Comparison of ENCODE assay signal across 19 mouse cellular contexts in the genomic region with DNA sequence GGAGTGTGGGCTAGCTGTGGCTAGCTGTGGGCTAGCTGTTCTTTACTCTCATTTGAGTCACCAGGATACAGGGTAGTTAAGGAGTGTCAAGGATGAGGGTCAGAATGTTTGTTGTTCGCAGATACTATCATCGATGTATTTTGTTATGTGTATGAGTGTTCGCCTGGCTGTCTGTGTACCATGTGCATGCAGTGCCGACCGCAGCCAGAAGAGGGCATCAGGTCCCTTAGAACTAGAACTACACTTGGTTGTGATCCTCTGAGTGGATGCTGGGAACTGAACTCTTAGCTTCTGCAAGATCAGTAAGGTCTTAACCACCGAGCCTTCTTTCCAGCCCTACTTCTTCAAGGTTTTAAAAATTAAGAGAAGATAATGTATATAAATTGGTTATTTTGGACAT. TPM values are rescaled to one million over a fixed set of nuclear protein-coding genes. Genes with fewer than 3 reads are reported as not detected.
DNase-seq lines count a peak whose midpoint lies in the region; ATAC-seq and TF ChIP-seq lines count a peak whose summit lies in the region.
"Had no signal": no experiment of that assay in that cellular context is flagged by ENCODE, and none has a peak within 500 bp of the region (broad histone marks: within the 10 kb centered on the region; RNA-seq: fewer than 3 reads in every experiment).

No protein-coding gene starts in this region.

- WGBS in heart, adult 2 months = 94% methylated on average over 6 of the region's 6 CpGs
- WGBS in liver, embryonic 14.5 days (ENCODE audit: insufficient replicate concordance) = 85% methylated on average over 6 of the region's 6 CpGs
- WGBS in liver, embryonic 12.5 days (ENCODE audit: insufficient replicate concordance) = 80% methylated on average over 6 of the region's 6 CpGs

- H3K9me3 ChIP-seq in liver, embryonic 14.5 days (ENCODE audit: control insufficient read depth, low read length) = no peaks in the 10 kb centered on the region
- H3K9me3 ChIP-seq in liver, embryonic 12.5 days (replicated peaks) = no peaks in the 10 kb centered on the region
- H3K9me3 ChIP-seq in MEL (replicated peaks; ENCODE audit: insufficient read depth, low read length) = no peaks in the 10 kb centered on the region
- H3K9me3 ChIP-seq: heart, embryonic 10.5 days; neural tube, embryonic 15.5 days had no signal

- H3K4me2 ChIP-seq in liver, embryonic 14.5 days (ENCODE audit: low read depth) = no peak overlapping the region
- H3K4me2 ChIP-seq in liver, embryonic 12.5 days = no peak overlapping the region
- H3K4me2 ChIP-seq: forebrain, embryonic 12.5 days; neural tube, embryonic 15.5 days had no signal

- H3K4me1 ChIP-seq in heart, adult 2 months (ENCODE audit: control insufficient read depth, insufficient read depth, low read length) = no peaks in the 10 kb centered on the region; the same call in 1 of the 2 replicates
- H3K4me1 ChIP-seq in liver, embryonic 14.5 days (replicated peaks; ENCODE audit: control insufficient read depth in 2 of 2, insufficient read depth in 2 of 2, low read length in 1 of 2) = no peaks in the 10 kb centered on the region
- no peaks in the 10 kb centered on the region for H3K4me1 ChIP-seq in liver, embryonic 12.5 days
- H3K4me1 ChIP-seq in MEL (ENCODE audit: control insufficient read depth in 1 of 2, insufficient read depth in 2 of 2, low read length in 2 of 2) = no peaks in the 10 kb centered on the region
- H3K4me1 ChIP-seq: heart, embryonic 10.5 days; megakaryocyte, embryonic 14.5 days had no signal

- no peak for ATAC-seq in liver, embryonic 14.5 days (ENCODE audit: insufficient read depth)
- ATAC-seq in liver, embryonic 12.5 days = no peak
- ATAC-seq: inflammation-experienced regulatory T-cells, adult 6 months had no signal

- H3K79me2 ChIP-seq in heart, adult 2 months (replicated peaks; ENCODE audit: control insufficient read depth, insufficient read depth, low read length) = no peaks in the 10 kb centered on the region
- no peaks in the 10 kb centered on the region for H3K79me2 ChIP-seq in MEL (ENCODE audit: control insufficient read depth, insufficient read depth, low read length, poor library complexity)

- no peak for TF ChIP-seq EP300 in heart, adult 2 months (IDR thresholded peaks at IDR 0.05; ENCODE audit: insufficient read depth, low read depth, low read length)
- no peak for TF ChIP-seq EP300 in liver, embryonic 14.5 days (IDR thresholded peaks at IDR 0.05; ENCODE audit: low read depth)
- TF ChIP-seq EP300 in MEL (IDR thresholded peaks at IDR 0.05; ENCODE audit: low read depth in 1 of 2, low read length in 2 of 2) = no peak

- peak; percentile 15; the same call in 1 of the 2 replicates for TF ChIP-seq CTCF in heart, adult 2 months (IDR thresholded peaks at IDR 0.05)
- TF ChIP-seq CTCF in liver, embryonic 14.5 days (IDR thresholded peaks at IDR 0.05; ENCODE audit: low read depth) = peak; percentile 58
- peak in 2 of 3 experiments; percentile 16 to 35; a peak in 4 of 6 replicates for TF ChIP-seq CTCF in MEL (IDR thresholded peaks at IDR 0.05 in 2 of 3, conservative IDR thresholded peaks at IDR 0.05 in 1 of 3; ENCODE audit: control insufficient read depth in 1 of 3, insufficient read depth in 1 of 3, low read depth in 2 of 3, low read length in 3 of 3, poor library complexity in 1 of 3, severe bottlenecking in 1 of 3)

- H3K36me3 ChIP-seq in heart, adult 2 months (ENCODE audit: control insufficient read depth, insufficient read depth, low read length) = no peaks in the 10 kb centered on the region
- H3K36me3 ChIP-seq in liver, embryonic 14.5 days (replicated peaks; ENCODE audit: control insufficient read depth, insufficient read depth, low read depth) = no peaks in the 10 kb centered on the region
- H3K36me3 ChIP-seq in liver, embryonic 12.5 days = no peaks in the 10 kb centered on the region
- no peaks in the 10 kb centered on the region for H3K36me3 ChIP-seq in MEL (ENCODE audit: control insufficient read depth in 1 of 2, insufficient read depth in 2 of 2, low read length in 2 of 2)
- H3K36me3 ChIP-seq: forebrain, embryonic 12.5 days; heart, embryonic 10.5 days; neural tube, embryonic 15.5 days had no signal

- DNase-seq in heart, adult 2 months = no peak
- no peak for DNase-seq in heart, postnatal 36 days
- DNase-seq in liver, embryonic 14.5 days (ENCODE audit: low read depth in 3 of 3, low spot score in 3 of 3) = no peak
- DNase-seq in A20 (ENCODE audit: low read depth, low spot score) (peak; percentile 12), MEL (ENCODE audit: low read depth, low spot score) (peak; percentile 4)
- DNase-seq in gastrocnemius, postnatal 14 days = no peak
- no peak for DNase-seq in thymus, postnatal 10 days (ENCODE audit: low spot score in 2 of 2)
- DNase-seq: adrenal gland, adult 2 months; cerebellum, adult 9-11 months; gastrocnemius, postnatal 25 days; layer of hippocampus, postnatal 36 days; midbrain, embryonic 14.5 days; spleen, adult 18-20 months had no signal

- TF ChIP-seq POLR2A in heart, adult 2 months (IDR thresholded peaks at IDR 0.05; ENCODE audit: insufficient read depth, low read depth, low read length) = no peak
- TF ChIP-seq POLR2A in MEL (IDR thresholded peaks at IDR 0.05; ENCODE audit: control insufficient read depth in 1 of 2, insufficient read depth in 1 of 2, low read depth in 1 of 2, low read length in 2 of 2, poor library complexity in 1 of 2) = no peak

- no peak; the same call in 1 of the 2 replicates for TF ChIP-seq RAD21 in MEL (IDR thresholded peaks at IDR 0.05; ENCODE audit: low read depth, low read length)

- no peak overlapping the region for H3K27ac ChIP-seq in heart, adult 2 months
- H3K27ac ChIP-seq in liver, embryonic 14.5 days = no peak overlapping the region
- no peak overlapping the region for H3K27ac ChIP-seq in liver, embryonic 12.5 days
- no peak overlapping the region for H3K27ac ChIP-seq in MEL (ENCODE audit: control insufficient read depth, low read depth, low read length)
- H3K27ac ChIP-seq: forebrain, embryonic 12.5 days; heart, embryonic 10.5 days; neural tube, embryonic 15.5 days had no signal

- no peak overlapping the region for H3K4me3 ChIP-seq in heart, adult 2 months
- no peak overlapping the region for H3K4me3 ChIP-seq in liver, embryonic 14.5 days (ENCODE audit: insufficient read depth in 1 of 2, low read depth in 2 of 2, low read length in 2 of 2)
- H3K4me3 ChIP-seq in liver, embryonic 12.5 days = no peak overlapping the region
- H3K4me3 ChIP-seq in MEL (ENCODE audit: control insufficient read depth in 1 of 2, insufficient read depth in 1 of 2, low read depth in 2 of 2, low read length in 2 of 2) = no peak overlapping the region
- H3K4me3 ChIP-seq: forebrain, embryonic 12.5 days; heart, embryonic 10.5 days; megakaryocyte, embryonic 14.5 days; neural tube, embryonic 15.5 days had no signal

- no peak overlapping the region for H3K9ac ChIP-seq in heart, adult 2 months (ENCODE audit: low read depth, low read length)
- H3K9ac ChIP-seq in liver, embryonic 14.5 days (replicated peaks) = no peak overlapping the region
- no peak overlapping the region for H3K9ac ChIP-seq in liver, embryonic 12.5 days
- no peak overlapping the region for H3K9ac ChIP-seq in MEL (ENCODE audit: control insufficient read depth, low read depth, low read length, poor library complexity, severe bottlenecking)
- H3K9ac ChIP-seq: forebrain, embryonic 12.5 days; neural tube, embryonic 15.5 days had no signal

- no peaks in the 10 kb centered on the region for H3K27me3 ChIP-seq in heart, adult 2 months (ENCODE audit: control insufficient read depth, insufficient read depth, low read length)
- H3K27me3 ChIP-seq in liver, embryonic 14.5 days (ENCODE audit: control insufficient read depth, insufficient read depth, low read length) = no peaks in the 10 kb centered on the region
- H3K27me3 ChIP-seq in liver, embryonic 12.5 days (replicated peaks) = no peaks in the 10 kb centered on the region
- no peaks in the 10 kb centered on the region for H3K27me3 ChIP-seq in MEL (ENCODE audit: control insufficient read depth in 1 of 2, insufficient read depth in 2 of 2, low read length in 2 of 2)
- H3K27me3 ChIP-seq: forebrain, embryonic 12.5 days; megakaryocyte, embryonic 14.5 days; neural tube, embryonic 15.5 days had no signal

- intact Hi-C loops in heart, adult 2 months (cut with DNase I) = no loop called here
- intact Hi-C loops in heart, postnatal 36 days (cut with DNase I) = no loop called here
- intact Hi-C loops in gastrocnemius, postnatal 14 days (cut with DNase I; ENCODE audit: low total_unique reads) = no loop called here

TF ChIP-seq in MEL, 35 proteins besides CTCF, POLR2A, EP300 and RAD21 (continues in another document):
- no peak for TF ChIP-seq GATA1 (IDR thresholded peaks at IDR 0.05; ENCODE audit: low read depth, low read length)
- TF ChIP-seq TAL1 (IDR thresholded peaks at IDR 0.05; ENCODE audit: low read length) = no peak
- no peak for TF ChIP-seq E2F4 (IDR thresholded peaks at IDR 0.05; ENCODE audit: borderline replicate concordance, low read depth, low read length)
- no peak for TF ChIP-seq SIN3A (IDR thresholded peaks at IDR 0.05; ENCODE audit: low read length)
- no peak for TF ChIP-seq MEF2A (IDR thresholded peaks at IDR 0.05; ENCODE audit: extremely low read depth, insufficient replicate concordance, low read depth, low read length, poor library complexity, severe bottlenecking)
- TF ChIP-seq MYB (IDR thresholded peaks at IDR 0.05; ENCODE audit: low read depth, low read length) = no peak
- no peak for TF ChIP-seq JUND (IDR thresholded peaks at IDR 0.05; ENCODE audit: low read depth, low read length)
- TF ChIP-seq USF2 (IDR thresholded peaks at IDR 0.05; ENCODE audit: borderline replicate concordance in 1 of 2, insufficient read depth in 1 of 2, low read depth in 1 of 2, low read length in 2 of 2) = no peak
- TF ChIP-seq CHD1 (IDR thresholded peaks at IDR 0.05; ENCODE audit: low read depth, low read length) = no peak
- TF ChIP-seq ETS1 (IDR thresholded peaks at IDR 0.05; ENCODE audit: low read depth, low read length) = no peak
- TF ChIP-seq TCF12 (IDR thresholded peaks at IDR 0.05; ENCODE audit: low read depth, low read length) = no peak
- no peak for TF ChIP-seq GABPA (IDR thresholded peaks at IDR 0.05; ENCODE audit: low read depth, low read length)
- no peak for TF ChIP-seq USF1 (IDR thresholded peaks at IDR 0.05; ENCODE audit: low read depth, low read length)
- TF ChIP-seq MYC (IDR thresholded peaks at IDR 0.05; ENCODE audit: low read depth, low read length) = no peak

RNA-seq across cellular contexts. Expression of a gene that starts 24.4 kb away (rescaled TPM):
- total RNA-seq in heart, adult 2 months (2021) = 10 to 100 TPM; 36.5 to 55.4 TPM
- polyA plus RNA-seq in heart, adult 2 months (2012; rRNA removed) = 54.9 and 104 TPM in 2 replicates
- total RNA-seq in heart, postnatal 36 days (2021) = 10 to 100 TPM; 46.5 to 54.3 TPM
- 1.9 and 2.4 TPM in 2 replicates for polyA plus RNA-seq in liver, embryonic 14.5 days (2012; rRNA removed)
- polyA plus RNA-seq in liver, embryonic 14.5 days (2014; fragmentation: Nextera tagmentation; extraction: Ambion mirVana) = 2.6 and 3.8 TPM in 2 replicates
- polyA plus RNA-seq in liver, embryonic 12.5 days (2016; fragmentation: Nextera tagmentation; extraction: Ambion mirVana) = 5.9 and 6.9 TPM in 2 replicates
- not detected in 2 replicates for total RNA-seq in MEL (2012; rRNA removed)
- polyA plus RNA-seq in MEL (2012; ENCODE audit: insufficient read depth in 1 of 2, insufficient read length in 2 of 2, low read depth in 1 of 2, low replicate concordance in 2 of 2, missing spikeins in 1 of 2) = not detected
- total RNA-seq in gastrocnemius, postnatal 14 days (2021) = 10 to 100 TPM; 59.7 to 74.4 TPM

Comparison
In these comparisons a context has a peak if more than half of its experiments do, and no peak if none do; other contexts are left out.
1. DNase-seq: peak in A20 (single experiment) and MEL (single experiment); none in heart, adult 2 months (0 of 2), heart, postnatal 36 days (0 of 2), liver, embryonic 14.5 days (0 of 3), gastrocnemius, postnatal 14 days (single experiment) and thymus, postnatal 10 days (0 of 2).
2. RNA of a gene that starts 24.4 kb away (total RNA-seq): 59.7 to 74.4 TPM in gastrocnemius, postnatal 14 days, 36.5 to 55.4 TPM in heart, adult 2 months and 46.5 to 54.3 TPM in heart, postnatal 36 days; not detected in MEL; every median in the first group is over 10 times any median in the second.
3. Peak in every context shown above with its lines, with median percentiles within 50 percentile points of each other: CTCF ChIP-seq.